Mouse (Mus musculus): Measurements from ENCODE around the gene Hic2. TPM values are rescaled to one million over a fixed set of nuclear protein-coding genes. Genes with fewer than 3 reads are reported as not detected.

Gene Hic2
- total and polyA plus RNA-seq, 3 experiments, result 5.9 to 9.5 TPM; not detected in 1

GRCm38 (mm10) chr16:17287103-17287502 lies 53.7 kb downstream of the Hic2 start:
- DNase-seq (ENCODE audit: low read depth, low spot score), result no peak
- Histone ChIP-seq H3K4me3 (ENCODE audit: control insufficient read depth in 1 of 2, insufficient read depth in 1 of 2, low read depth in 2 of 2, low read length in 2 of 2) (no peak overlapping the region), H3K27ac (ENCODE audit: control insufficient read depth, low read depth, low read length) (no peak overlapping the region), H3K27me3 (ENCODE audit: control insufficient read depth in 1 of 2, insufficient read depth in 2 of 2, low read length in 2 of 2) (no peaks in the 10 kb centered on the region), H3K79me2 (ENCODE audit: control insufficient read depth, insufficient read depth, low read length, poor library complexity) (no peaks in the 10 kb centered on the region), H3K4me1 (ENCODE audit: control insufficient read depth in 1 of 2, insufficient read depth in 2 of 2, low read length in 2 of 2) (no peaks in the 10 kb centered on the region), H3K36me3 (ENCODE audit: control insufficient read depth in 1 of 2, insufficient read depth in 2 of 2, low read length in 2 of 2) (no peaks in the 10 kb centered on the region; a peak in 1 of 4 replicates), H3K9me3 (replicated peaks; ENCODE audit: insufficient read depth, low read length) (no peaks in the 10 kb centered on the region), H3K9ac (ENCODE audit: control insufficient read depth, low read depth, low read length, poor library complexity, severe bottlenecking) (no peak overlapping the region)
- TF ChIP-seq RCOR1 (IDR thresholded peaks at IDR 0.05; ENCODE audit: low read depth, low read length), result no peak
- TF ChIP-seq HCFC1 (IDR thresholded peaks at IDR 0.05; ENCODE audit: low read depth, low read length), result no peak
- TF ChIP-seq UBTF (IDR thresholded peaks at IDR 0.05; ENCODE audit: borderline replicate concordance, insufficient read depth, low read depth, low read length), result no peak
- no peak for TF ChIP-seq POLR2AphosphoS5 (IDR thresholded peaks at IDR 0.05; ENCODE audit: borderline replicate concordance, low read depth, low read length)
- no peak for TF ChIP-seq ZMIZ1 (IDR thresholded peaks at IDR 0.05; ENCODE audit: low read depth, low read length)
- no peak for TF ChIP-seq CHD1 (IDR thresholded peaks at IDR 0.05; ENCODE audit: low read depth, low read length)
- TF ChIP-seq BHLHE40 (IDR thresholded peaks at IDR 0.05; ENCODE audit: borderline replicate concordance, low read depth, low read length), result no peak
- no peak for TF ChIP-seq TCF12 (IDR thresholded peaks at IDR 0.05; ENCODE audit: low read depth, low read length)
- no peak for TF ChIP-seq MYB (IDR thresholded peaks at IDR 0.05; ENCODE audit: low read depth, low read length)
- TF ChIP-seq KAT2A (conservative IDR thresholded peaks at IDR 0.05; ENCODE audit: low read depth, low read length), result no peak
- TF ChIP-seq ETS1 (IDR thresholded peaks at IDR 0.05; ENCODE audit: low read depth, low read length), result no peak
- no peak for TF ChIP-seq GATA1 (IDR thresholded peaks at IDR 0.05; ENCODE audit: low read depth, low read length)
- no peak for TF ChIP-seq USF1 (IDR thresholded peaks at IDR 0.05; ENCODE audit: low read depth, low read length)
- no peak for TF ChIP-seq JUND (IDR thresholded peaks at IDR 0.05; ENCODE audit: low read depth, low read length)
- TF ChIP-seq EP300 (IDR thresholded peaks at IDR 0.05; ENCODE audit: low read depth in 1 of 2, low read length in 2 of 2), result no peak
- no peak for TF ChIP-seq NRF1 (IDR thresholded peaks at IDR 0.05; ENCODE audit: insufficient read depth, low read depth, low read length, poor library complexity, severe bottlenecking)
- no peak for TF ChIP-seq MXI1 (IDR thresholded peaks at IDR 0.05; ENCODE audit: low read depth, low read length)
- no peak for TF ChIP-seq SMC3 (IDR thresholded peaks at IDR 0.05; ENCODE audit: low read depth, low read length)
- TF ChIP-seq MAFK (IDR thresholded peaks at IDR 0.05; ENCODE audit: borderline replicate concordance, low read depth, low read length), result no peak
- no peak for TF ChIP-seq ELF1 (IDR thresholded peaks at IDR 0.05; ENCODE audit: low read depth, low read length)

- H3K36me3 ChIP-seq (ENCODE audit: control insufficient read depth in 1 of 2, insufficient read depth in 2 of 2, low read length in 2 of 2), result no peaks in the 10 kb centered on the region; a peak in 1 of 4 replicates
- DNase-seq (ENCODE audit: low read depth, low spot score), result no peak
- TF ChIP-seq E2F4 (IDR thresholded peaks at IDR 0.05; ENCODE audit: borderline replicate concordance, low read depth, low read length) (no peak), MEF2A (IDR thresholded peaks at IDR 0.05; ENCODE audit: extremely low read depth, insufficient replicate concordance, low read depth, low read length, poor library complexity, severe bottlenecking) (no peak), MYB (IDR thresholded peaks at IDR 0.05; ENCODE audit: low read depth, low read length) (no peak), SMC3 (IDR thresholded peaks at IDR 0.05; ENCODE audit: low read depth, low read length) (no peak), POLR2AphosphoS2 (IDR thresholded peaks at IDR 0.05; ENCODE audit: low read length) (no peak)
Measured at GRCm38 (mm10) chr16:17291016-17291415, 57.6 kb downstream of the Hic2 start.

More at GRCm38 (mm10) chr16:17291016-17291415, 57.6 kb downstream of the Hic2 start:
- Histone ChIP-seq H3K27ac (ENCODE audit: control insufficient read depth, low read depth, low read length) (no peak overlapping the region), H3K4me1 (ENCODE audit: control insufficient read depth in 1 of 2, insufficient read depth in 2 of 2, low read length in 2 of 2) (no peaks in the 10 kb centered on the region), H3K9me3 (replicated peaks; ENCODE audit: insufficient read depth, low read length) (no peaks in the 10 kb centered on the region), H3K79me2 (ENCODE audit: control insufficient read depth, insufficient read depth, low read length, poor library complexity) (no peaks in the 10 kb centered on the region), H3K27me3 (ENCODE audit: control insufficient read depth in 1 of 2, insufficient read depth in 2 of 2, low read length in 2 of 2) (no peaks in the 10 kb centered on the region), H3K4me3 (ENCODE audit: control insufficient read depth in 1 of 2, insufficient read depth in 1 of 2, low read depth in 2 of 2, low read length in 2 of 2) (no peak overlapping the region), H3K9ac (ENCODE audit: control insufficient read depth, low read depth, low read length, poor library complexity, severe bottlenecking) (no peak overlapping the region)
